Mouse (Mus musculus) heart, embryonic 16.5 days (tissue): Measurements from ENCODE around the gene Shank2. TPM values are rescaled to one million over a fixed set of nuclear protein-coding genes. Genes with fewer than 3 reads are reported as not detected.

Source experiments
- ATAC-seq: fragments of 200-750 bp; cut with Nextera tagmentation; replicated peaks from 2 replicates; pipeline ENCODE4 v1.8.0; 2017; ENCODE audit warnings: moderate number of reproducible peaks; ENCODE audit not compliant: insufficient read depth, low FRiP score; ENCODE audit errors: extremely low read depth
- H3K27ac ChIP-seq: fragments of 300-500 bp; sonication (generic); 2 replicates; pipeline ENCODE4 v1.5.1; 2014; ENCODE audit warnings: mild to moderate bottlenecking, low read length, control low read depth, moderate library complexity
- H3K27me3 ChIP-seq: fragments of 300-500 bp; sonication (generic); 2 replicates; pipeline ENCODE4 v1.6.1; 2014; ENCODE audit warnings: low read length, mixed read lengths; ENCODE audit not compliant: control insufficient read depth, insufficient read depth
- H3K36me3 ChIP-seq: fragments of 300-500 bp; sonication (generic); 2 replicates; pipeline ENCODE4 v1.6.1; 2014; ENCODE audit not compliant: control insufficient read depth, insufficient read depth
- H3K4me1 ChIP-seq: fragments of 300-500 bp; sonication (generic); 2 replicates; pipeline ENCODE4 v1.6.1; 2014; ENCODE audit warnings: low read length, mixed read lengths; ENCODE audit not compliant: control insufficient read depth, insufficient read depth
- H3K4me2 ChIP-seq: fragments of 300-500 bp; sonication (generic); 2 replicates; pipeline ENCODE4 v1.6.1; 2014; ENCODE audit warnings: low read depth, mild to moderate bottlenecking, control low read depth, low read length
- H3K4me3 ChIP-seq: fragments of 300-500 bp; sonication (generic); 2 replicates; pipeline ENCODE4 v1.5.1; 2014; ENCODE audit warnings: mild to moderate bottlenecking, control low read depth, low read length
- H3K9ac ChIP-seq: fragments of 300-500 bp; sonication (generic); 2 replicates; pipeline ENCODE4 v1.6.1; 2014; ENCODE audit warnings: low read length, control low read depth
- H3K9me3 ChIP-seq: fragments of 300-500 bp; sonication (generic); replicated peaks from 2 replicates; pipeline ENCODE4 v1.6.1; 2016; ENCODE audit warnings: low read length; ENCODE audit not compliant: control insufficient read depth
- WGBS: fragments of 180-500 bp; shearing (Covaris S2); extraction: QIAGEN DNeasy Blood & Tissue Kit; methylation state at CpG from one replicate; pipeline ENCODE4 v1.1.7; 2014; 5-methylcytosine and 5-hydroxymethylcytosine counted together
- polyA plus RNA-seq: library from polyadenylated mRNA; unstranded; fragments of >200 nt; fragmentation: Nextera tagmentation; extraction: Ambion mirVana; gene quantifications from 2 replicates; pipeline ENCODE4 v1.2.1, GENCODE M21; 2015

The Shank2 gene
- polyA plus RNA-seq, 1 experiment from 2014 or later: 0.79 TPM

DNA sequence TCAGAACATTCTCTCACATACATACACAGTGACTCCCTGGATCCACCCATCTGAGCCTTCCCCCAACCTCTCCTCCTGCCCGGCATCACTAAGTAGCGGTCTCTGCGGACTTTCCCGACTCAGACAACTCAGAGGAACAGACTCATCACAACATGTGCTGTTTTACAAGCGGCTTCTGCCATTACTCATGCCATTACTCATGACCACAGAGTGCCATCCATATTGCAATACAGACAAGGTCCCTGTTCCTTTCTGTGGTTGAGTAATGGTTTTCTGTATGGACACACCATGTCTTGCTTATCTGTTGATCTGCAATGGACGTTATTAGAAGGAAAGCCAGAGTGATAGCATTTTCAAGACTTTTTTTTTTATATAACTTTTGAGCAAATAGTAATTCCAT is 338.6 kb downstream of the Shank2 start:
- no peak overlapping the region for H3K27ac ChIP-seq
- H3K9ac ChIP-seq: no peak overlapping the region
- no peak overlapping the region for H3K4me3 ChIP-seq
- ATAC-seq: no peak
- no peaks in the 10 kb centered on the region for H3K36me3 ChIP-seq
- no peaks in the 10 kb centered on the region for H3K27me3 ChIP-seq
- H3K4me2 ChIP-seq: no peak overlapping the region
- 72% methylated on average over 6 of the region's 6 CpGs for WGBS
- no peaks in the 10 kb centered on the region; the same call in 1 of the 2 replicates for H3K9me3 ChIP-seq
- no peaks in the 10 kb centered on the region for H3K4me1 ChIP-seq

DNA sequence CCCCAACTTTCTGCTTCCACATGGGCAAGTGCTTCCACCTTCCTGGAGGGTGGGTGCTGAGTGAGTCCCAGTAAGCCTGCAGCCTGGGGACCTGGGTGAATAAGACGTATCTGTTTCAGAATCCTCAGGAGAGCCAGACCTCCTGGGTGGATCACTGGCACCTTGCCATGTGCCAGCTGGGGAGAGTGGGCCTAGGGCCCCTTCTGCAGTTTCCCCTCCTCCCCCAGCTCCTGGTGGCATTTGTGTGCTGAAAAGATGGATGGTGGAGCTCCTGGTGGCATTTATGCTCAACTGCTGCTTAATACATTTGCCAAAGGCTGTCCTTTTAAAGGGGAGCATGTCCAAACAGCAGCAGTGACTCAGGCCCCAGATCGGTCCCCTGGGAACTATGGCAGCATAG is 364.4 kb downstream of the Shank2 start:
- WGBS: 64% methylated on average over 2 of the region's 2 CpGs
- Histone ChIP-seq H3K4me3 (no peak overlapping the region), H3K27me3 (no peaks in the 10 kb centered on the region), H3K36me3 (no peaks in the 10 kb centered on the region), H3K9ac (no peak overlapping the region), H3K4me1 (no peaks in the 10 kb centered on the region), H3K9me3 (no peaks in the 10 kb centered on the region; the same call in 1 of the 2 replicates), H3K27ac (no peak overlapping the region), H3K4me2 (no peak overlapping the region)
- no peak for ATAC-seq

DNA sequence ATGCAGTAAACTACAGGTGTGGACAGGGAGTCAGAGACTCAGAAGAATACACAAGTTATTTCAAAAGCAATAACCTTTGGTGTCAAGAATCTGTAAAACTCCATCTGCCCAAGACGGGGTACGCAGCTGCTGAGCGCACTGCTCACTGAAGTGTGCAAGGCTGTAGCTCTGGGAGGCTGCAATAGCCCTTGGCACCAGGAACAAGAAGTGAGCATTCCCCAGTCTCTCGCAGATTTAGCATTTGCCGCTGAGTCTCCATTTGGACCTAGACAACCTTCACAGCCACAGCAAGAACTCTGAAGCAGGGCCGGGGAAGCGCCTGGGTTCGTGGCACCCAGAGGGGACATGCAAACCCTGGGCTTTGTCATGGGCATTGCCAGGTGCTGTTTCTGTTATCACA is 371.3 kb downstream of the Shank2 start:
- ATAC-seq: no peak

DNA sequence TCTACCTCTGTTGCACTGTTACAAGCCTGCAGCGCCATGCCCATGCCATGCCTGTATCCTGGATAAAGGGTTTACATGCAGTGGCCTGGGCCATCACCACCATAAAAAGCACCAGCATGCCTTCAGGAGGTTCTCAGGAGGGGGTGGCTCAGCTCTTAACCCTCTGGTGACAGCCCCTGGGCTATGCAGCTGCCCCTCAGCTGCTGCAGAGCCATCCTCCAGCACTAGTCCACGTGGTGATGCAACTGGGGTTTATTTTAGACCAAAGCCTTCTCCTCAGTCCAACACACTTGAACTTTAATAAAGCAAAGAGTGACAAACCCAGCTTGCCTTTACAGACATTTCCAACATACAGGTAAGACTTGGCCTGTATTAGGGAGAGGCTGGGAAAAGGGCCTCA is 373.8 kb downstream of the Shank2 start:
- H3K4me3 ChIP-seq: no peak overlapping the region
- no peaks in the 10 kb centered on the region for H3K36me3 ChIP-seq
- no peak overlapping the region for H3K4me2 ChIP-seq
- H3K27me3 ChIP-seq: no peaks in the 10 kb centered on the region
- no peak overlapping the region for H3K9ac ChIP-seq
- ATAC-seq: no peak
- H3K9me3 ChIP-seq: 0 out of 2 replicates have a peak, but pooled peaks cover 2% of the 10 kb centered on the region
- 73% methylated on average over 2 of the region's 2 CpGs for WGBS
- H3K27ac ChIP-seq: no peak overlapping the region
- H3K4me1 ChIP-seq: no peaks in the 10 kb centered on the region

More for the DNA sequence above, 371.3 kb downstream of the Shank2 start:
- no peaks in the 10 kb centered on the region for H3K36me3 ChIP-seq
- no peaks in the 10 kb centered on the region for H3K4me1 ChIP-seq
- no peak overlapping the region for H3K4me3 ChIP-seq
- no peak overlapping the region for H3K9ac ChIP-seq
- H3K27ac ChIP-seq: no peak overlapping the region
- H3K4me2 ChIP-seq: no peak overlapping the region
- H3K27me3 ChIP-seq: no peaks in the 10 kb centered on the region
- 86% methylated on average over 8 of the region's 8 CpGs for WGBS
- 0 out of 2 replicates have a peak, but pooled peaks cover 2% of the 10 kb centered on the region for H3K9me3 ChIP-seq

DNA sequence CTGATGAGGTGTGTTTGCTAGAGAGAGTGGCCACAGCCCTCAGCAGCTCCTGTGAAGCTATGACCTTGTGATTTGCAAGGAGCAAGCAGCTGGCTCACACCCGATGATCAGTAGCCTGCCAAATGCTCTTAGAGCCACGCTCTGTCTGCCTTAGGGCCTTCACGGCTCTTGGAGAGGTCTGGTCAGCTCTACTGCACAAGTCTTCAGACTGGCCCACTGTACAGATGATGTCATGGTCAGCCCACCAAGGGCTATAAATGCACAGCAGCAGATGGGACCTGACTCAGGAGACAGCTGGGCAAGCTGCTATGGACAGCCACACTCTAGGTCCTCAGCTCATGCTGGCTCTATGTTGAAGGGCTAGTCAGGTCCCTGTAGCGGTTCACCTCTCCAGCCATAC is 376.5 kb downstream of the Shank2 start:
- Histone ChIP-seq H3K27ac (no peak overlapping the region), H3K27me3 (no peaks in the 10 kb centered on the region), H3K36me3 (no peaks in the 10 kb centered on the region), H3K9me3 (no peaks in the 10 kb centered on the region), H3K9ac (no peak overlapping the region), H3K4me1 (no peaks in the 10 kb centered on the region), H3K4me3 (no peak overlapping the region), H3K4me2 (no peak overlapping the region)
- no peak for ATAC-seq
- 57% methylated on average over 4 of the region's 4 CpGs for WGBS

DNA sequence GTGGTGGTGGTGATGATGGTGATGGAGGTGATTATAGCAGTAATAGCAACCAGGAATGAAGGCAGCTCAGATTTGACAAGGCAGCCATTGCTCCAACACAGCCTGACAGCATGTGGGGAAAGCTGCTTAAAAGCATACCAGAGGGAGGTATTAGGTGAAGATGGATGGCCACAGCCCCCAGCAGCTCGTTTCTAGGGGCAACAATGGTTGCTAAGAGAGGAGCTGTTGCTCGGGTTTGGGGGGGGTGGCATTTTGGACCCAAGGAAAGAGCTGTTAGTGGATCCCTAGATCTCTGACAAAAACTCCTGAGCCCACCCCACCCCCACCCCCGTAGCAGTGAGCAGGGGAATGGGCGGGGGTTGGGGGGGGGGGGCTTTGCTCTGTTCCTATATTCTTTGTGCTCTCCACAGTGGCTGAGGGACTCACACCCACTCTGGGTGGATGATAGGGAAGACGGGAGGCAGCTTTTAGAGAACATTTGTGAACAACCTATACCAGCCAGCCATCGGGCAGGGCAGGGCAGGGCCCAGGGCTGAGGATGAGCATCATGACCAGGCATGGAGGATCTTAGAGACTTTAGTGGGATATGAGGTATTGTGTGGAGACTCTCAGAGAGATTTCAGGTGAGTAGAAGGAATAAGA is 377.6 kb downstream of the Shank2 start:
- Histone ChIP-seq H3K27ac (no peak overlapping the region), H3K9ac (no peak overlapping the region), H3K4me2 (no peak overlapping the region), H3K36me3 (no peaks in the 10 kb centered on the region), H3K27me3 (no peaks in the 10 kb centered on the region), H3K9me3 (no peaks in the 10 kb centered on the region), H3K4me3 (no peak overlapping the region), H3K4me1 (no peaks in the 10 kb centered on the region)
- ATAC-seq: no peak
- 53% methylated on average over 6 of the region's 6 CpGs for WGBS

DNA sequence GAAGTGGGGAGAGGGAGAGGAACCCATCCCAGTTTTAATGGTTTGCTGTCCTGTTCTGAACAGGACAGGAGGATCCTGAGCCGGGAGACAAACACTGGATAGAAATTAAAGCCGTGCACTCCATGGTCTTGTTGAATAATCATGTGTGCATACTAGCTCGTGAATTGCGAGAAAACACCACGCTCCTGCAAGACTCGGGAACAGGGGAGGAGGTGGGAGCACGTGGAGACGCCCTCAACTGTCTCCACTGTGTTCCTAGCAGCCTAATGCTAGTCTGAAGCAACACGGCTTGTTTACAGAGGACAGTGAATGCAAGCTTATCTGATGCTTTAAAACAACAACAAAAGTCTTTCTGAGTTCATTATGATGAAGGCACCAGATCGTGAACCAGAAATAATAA is 379.9 kb downstream of the Shank2 start:
- WGBS: 64% methylated on average over 10 of the region's 10 CpGs
- Histone ChIP-seq H3K4me1 (no peaks in the 10 kb centered on the region), H3K4me2 (no peak overlapping the region), H3K9me3 (no peaks in the 10 kb centered on the region), H3K27me3 (no peaks in the 10 kb centered on the region), H3K36me3 (no peaks in the 10 kb centered on the region), H3K4me3 (no peak overlapping the region), H3K27ac (no peak overlapping the region), H3K9ac (no peak overlapping the region)
- no peak for ATAC-seq

DNA sequence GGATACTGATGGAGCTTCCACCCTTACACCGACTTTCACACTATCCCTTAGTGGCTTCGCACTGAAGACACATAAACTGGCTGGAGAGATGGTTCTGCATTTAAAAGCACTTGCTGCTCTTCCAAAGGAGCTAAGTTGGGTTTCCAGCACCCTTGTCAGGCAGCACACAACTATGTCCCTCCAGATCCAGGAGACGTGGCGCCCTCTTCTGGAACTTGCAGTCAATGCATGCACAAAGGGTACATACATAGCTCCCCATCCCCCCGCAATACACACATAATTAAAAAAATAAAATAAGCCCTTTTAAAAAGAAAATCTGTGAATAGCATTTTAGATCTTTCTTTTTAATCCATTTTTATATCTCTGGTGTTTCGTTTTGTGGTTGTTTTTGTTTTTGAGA is 385.8 kb downstream of the Shank2 start:
- Histone ChIP-seq H3K27me3 (no peaks in the 10 kb centered on the region), H3K36me3 (no peaks in the 10 kb centered on the region), H3K4me2 (no peak overlapping the region), H3K27ac (no peak overlapping the region), H3K9ac (no peak overlapping the region), H3K4me3 (no peak overlapping the region), H3K4me1 (no peaks in the 10 kb centered on the region), H3K9me3 (no peaks in the 10 kb centered on the region)
- no peak for ATAC-seq
- WGBS: 84% methylated on average over 6 of the region's 6 CpGs

DNA sequence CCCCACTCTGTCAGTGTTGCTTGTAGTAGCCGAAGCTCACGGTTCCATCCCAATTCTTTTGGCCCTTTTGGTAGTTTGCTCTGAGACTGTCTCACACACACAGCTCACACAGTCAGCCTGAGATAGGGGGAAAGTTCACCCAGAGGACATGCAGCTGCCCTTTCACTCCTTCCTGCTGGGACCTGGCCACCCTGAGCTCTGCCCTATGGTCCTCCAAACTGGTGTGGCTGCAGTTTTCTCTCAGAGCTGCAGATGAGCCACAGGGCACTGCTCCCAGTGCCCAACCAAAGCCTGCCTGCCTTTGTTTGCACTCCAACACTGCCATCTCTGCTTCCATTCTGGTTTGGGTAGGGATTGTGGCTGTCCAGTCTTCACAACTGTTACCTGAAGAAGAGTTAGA is 388.0 kb downstream of the Shank2 start:
- H3K4me3 ChIP-seq: no peak overlapping the region
- no peaks in the 10 kb centered on the region for H3K9me3 ChIP-seq
- 86% methylated on average over 2 of the region's 2 CpGs for WGBS
- no peak overlapping the region for H3K27ac ChIP-seq
- ATAC-seq: no peak
- no peaks in the 10 kb centered on the region for H3K27me3 ChIP-seq
- H3K4me1 ChIP-seq: no peaks in the 10 kb centered on the region
- H3K9ac ChIP-seq: no peak overlapping the region
- no peak overlapping the region for H3K4me2 ChIP-seq
- no peaks in the 10 kb centered on the region for H3K36me3 ChIP-seq
